Mouse (Mus musculus): ENCODE measurements around the gene Socs3.

- TF ChIP-seq POLR2A (IDR thresholded peaks at IDR 0.05; ENCODE audit: control insufficient read depth, low read depth, low read length) (no peak), CTCF (IDR thresholded peaks at IDR 0.05; ENCODE audit: control insufficient read depth, insufficient read depth, insufficient replicate concordance, low read depth, low read length) (no peak)
These were observed 30.7 kb downstream of the Socs3 start for GRCm38 (mm10) chr11:117939004-117939730.
